Mouse (Mus musculus): ENCODE data around the gene Ddx39.

Ddx39 gene

GRCm38 (mm10) chr8:83698661-83699453 lies 16.1 kb upstream of the Ddx39 start, which contains the start of gene Pkn1:
Gene Pkn1, minus strand, starts transcription at chr8:83699179.
- DNase-seq (ENCODE audit: low read depth, low spot score) = peak; percentile 84

GRCm38 (mm10) chr8:83699566-83699965 lies 15.4 kb upstream of the Ddx39 start:
- no peak for DNase-seq (ENCODE audit: low read depth, low spot score)

GRCm38 (mm10) chr8:83700423-83701085 lies 14.4 kb upstream of the Ddx39 start:
- no peak for DNase-seq (ENCODE audit: low read depth, low spot score)

- DNase-seq (ENCODE audit: low read depth, low spot score) = no peak
Observed at GRCm38 (mm10) chr8:83703426-83703825, 11.6 kb upstream of the Ddx39 start.

- peak; percentile 93 for DNase-seq (ENCODE audit: low read depth, low spot score)
Observed at GRCm38 (mm10) chr8:83706411-83706810, 8.6 kb upstream of the Ddx39 start.

GRCm38 (mm10) chr8:83707554-83707953 lies 7.4 kb upstream of the Ddx39 start:
- no peak for DNase-seq (ENCODE audit: low read depth, low spot score)

GRCm38 (mm10) chr8:83714676-83715030 lies 324 bp upstream of the Ddx39 start:
- no peak for DNase-seq (ENCODE audit: low read depth, low spot score)

GRCm38 (mm10) chr8:83715771-83716170 lies 794 bp downstream of the Ddx39 start:
- DNase-seq (ENCODE audit: low read depth, low spot score) = no peak

- no peak for DNase-seq (ENCODE audit: low read depth, low spot score)
Observed at GRCm38 (mm10) chr8:83716563-83716962, 1.6 kb downstream of the Ddx39 start.

GRCm38 (mm10) chr8:83719048-83719447 lies 4.1 kb downstream of the Ddx39 start:
- no peak for DNase-seq (ENCODE audit: low read depth, low spot score)

- no peak for DNase-seq (ENCODE audit: low read depth, low spot score)
Observed at GRCm38 (mm10) chr8:83719693-83720092, 4.7 kb downstream of the Ddx39 start.

- no peak for DNase-seq (ENCODE audit: low read depth, low spot score)
Observed at GRCm38 (mm10) chr8:83721405-83722025, 6.5 kb downstream of the Ddx39 start.

- no peak for DNase-seq (ENCODE audit: low read depth, low spot score)
Observed at GRCm38 (mm10) chr8:83722631-83723030, 7.7 kb downstream of the Ddx39 start.

GRCm38 (mm10) chr8:83723447-83724083 lies 8.6 kb downstream of the Ddx39 start:
- no peak for DNase-seq (ENCODE audit: low read depth, low spot score)

GRCm38 (mm10) chr8:83724697-83725482 lies 9.9 kb downstream of the Ddx39 start:
- DNase-seq (ENCODE audit: low read depth, low spot score) = peak; percentile 95

- DNase-seq (ENCODE audit: low read depth, low spot score) = no peak
Observed at GRCm38 (mm10) chr8:83725521-83726102, 10.6 kb downstream of the Ddx39 start.

GRCm38 (mm10) chr8:83729009-83729807 lies 14.2 kb downstream of the Ddx39 start:
- peak; percentile 59 for DNase-seq (ENCODE audit: low read depth, low spot score)

- DNase-seq (ENCODE audit: low read depth, low spot score) = no peak
Observed at GRCm38 (mm10) chr8:83731906-83732305, 16.9 kb downstream of the Ddx39 start.

- DNase-seq (ENCODE audit: low read depth, low spot score) = no peak
Observed at GRCm38 (mm10) chr8:83732919-83733318, 17.9 kb downstream of the Ddx39 start.

GRCm38 (mm10) chr8:83736681-83737080 lies 21.7 kb downstream of the Ddx39 start:
- DNase-seq (ENCODE audit: low read depth, low spot score) = no peak
